Mouse (Mus musculus): ENCODE measurements around the gene Slc38a9. TPM values are rescaled to one million over a fixed set of nuclear protein-coding genes. Genes with fewer than 3 reads are reported as not detected.

The Slc38a9 gene
- total and polyA plus RNA-seq, 3 experiments, result 10.8 to 14.1 TPM; not detected in 1

DNA sequence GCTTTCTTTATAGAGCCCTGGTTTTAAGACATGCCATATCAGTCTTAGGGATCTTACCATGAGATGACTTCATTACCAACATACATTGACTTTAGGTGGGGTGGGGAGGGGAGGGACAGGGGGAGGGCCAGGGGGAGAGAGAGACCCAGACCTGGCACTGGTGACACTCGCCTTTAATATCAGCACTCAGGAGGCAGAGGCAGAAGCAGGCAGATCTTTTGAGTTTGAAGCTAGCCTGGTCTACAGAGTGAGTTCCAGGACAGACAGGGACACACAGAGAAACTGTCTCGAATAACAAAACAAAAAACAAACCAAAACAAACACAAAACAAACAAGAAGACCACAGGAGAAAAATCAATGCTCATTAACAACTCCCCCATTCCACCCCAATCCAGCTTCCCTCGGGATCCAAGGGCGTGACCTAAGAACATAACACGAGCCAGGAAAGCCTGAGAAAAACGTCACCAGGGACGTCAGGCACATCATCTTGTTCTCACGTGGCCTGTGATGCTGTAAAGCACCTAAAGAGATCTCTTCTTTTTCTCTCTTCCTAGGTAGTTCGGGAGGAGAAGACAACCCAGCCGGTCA is 471 bp upstream of the Slc38a9 start:
- Histone ChIP-seq H3K4me1 (ENCODE audit: control insufficient read depth in 1 of 2, insufficient read depth in 2 of 2, low read length in 2 of 2) (peaks cover 2 to 3% of the 10 kb centered on the region in 2 experiments; a peak in 3 of 4 replicates), H3K27me3 (ENCODE audit: control insufficient read depth in 1 of 2, insufficient read depth in 2 of 2, low read length in 2 of 2) (no peaks in the 10 kb centered on the region), H3K27ac (ENCODE audit: control insufficient read depth, low read depth, low read length) (no peak overlapping the region), H3K9ac (ENCODE audit: control insufficient read depth, low read depth, low read length, poor library complexity, severe bottlenecking) (peak overlapping the region; percentile 43), H3K9me3 (replicated peaks; ENCODE audit: insufficient read depth, low read length) (no peaks in the 10 kb centered on the region), H3K4me3 (ENCODE audit: control insufficient read depth in 1 of 2, insufficient read depth in 1 of 2, low read depth in 2 of 2, low read length in 2 of 2) (peak overlapping the region; percentile 67 to 82), H3K79me2 (ENCODE audit: control insufficient read depth, insufficient read depth, low read length, poor library complexity) (peaks cover 7% of the 10 kb centered on the region), H3K36me3 (ENCODE audit: control insufficient read depth in 1 of 2, insufficient read depth in 2 of 2, low read length in 2 of 2) (peaks cover 0 to 9% of the 10 kb centered on the region in 2 experiments; a peak in 2 of 4 replicates)
- TF ChIP-seq TCF12 (IDR thresholded peaks at IDR 0.05; ENCODE audit: low read depth, low read length) (no peak), MYC (IDR thresholded peaks at IDR 0.05; ENCODE audit: low read depth, low read length) (0 out of 2 replicates have a peak, but pooled peaks have one; percentile 54), ETS1 (IDR thresholded peaks at IDR 0.05; ENCODE audit: low read depth, low read length) (peak; percentile 6; the same call in 1 of the 2 replicates), TBP (IDR thresholded peaks at IDR 0.05; ENCODE audit: low read depth, low read length) (no peak), EP300 (IDR thresholded peaks at IDR 0.05; ENCODE audit: low read depth in 1 of 2, low read length in 2 of 2) (0 out of 4 replicates have a peak, but pooled peaks of 1 of the 2 experiments have one; percentile 4), SIN3A (IDR thresholded peaks at IDR 0.05; ENCODE audit: low read length) (no peak), RAD21 (IDR thresholded peaks at IDR 0.05; ENCODE audit: low read depth, low read length) (no peak), MYB (IDR thresholded peaks at IDR 0.05; ENCODE audit: low read depth, low read length) (no peak), MXI1 (IDR thresholded peaks at IDR 0.05; ENCODE audit: low read depth, low read length) (no peak), E2F4 (IDR thresholded peaks at IDR 0.05; ENCODE audit: borderline replicate concordance, low read depth, low read length) (no peak)
- peak; percentile 18 for DNase-seq (ENCODE audit: low read depth, low spot score)

GRCm38 (mm10) chr13:112661687-112662086 is 1.1 kb downstream of the Slc38a9 start:
- Histone ChIP-seq H3K79me2 (ENCODE audit: control insufficient read depth, insufficient read depth, low read length, poor library complexity) (peaks cover 8% of the 10 kb centered on the region), H3K4me3 (ENCODE audit: control insufficient read depth in 1 of 2, insufficient read depth in 1 of 2, low read depth in 2 of 2, low read length in 2 of 2) (peak overlapping the region in 1 of 2 experiments; percentile 95; a peak in 1 of 4 replicates), H3K36me3 (ENCODE audit: control insufficient read depth in 1 of 2, insufficient read depth in 2 of 2, low read length in 2 of 2) (peaks cover 0 to 9% of the 10 kb centered on the region in 2 experiments; a peak in 2 of 4 replicates), H3K9me3 (replicated peaks; ENCODE audit: insufficient read depth, low read length) (no peaks in the 10 kb centered on the region), H3K9ac (ENCODE audit: control insufficient read depth, low read depth, low read length, poor library complexity, severe bottlenecking) (no peak overlapping the region), H3K4me1 (ENCODE audit: control insufficient read depth in 1 of 2, insufficient read depth in 2 of 2, low read length in 2 of 2) (peaks cover 2 to 3% of the 10 kb centered on the region in 2 experiments; a peak in 3 of 4 replicates), H3K27me3 (ENCODE audit: control insufficient read depth in 1 of 2, insufficient read depth in 2 of 2, low read length in 2 of 2) (no peaks in the 10 kb centered on the region), H3K27ac (ENCODE audit: control insufficient read depth, low read depth, low read length) (no peak overlapping the region)
- DNase-seq (ENCODE audit: low read depth, low spot score), result no peak
- TF ChIP-seq CHD1 (IDR thresholded peaks at IDR 0.05; ENCODE audit: low read depth, low read length) (no peak), MAFK (IDR thresholded peaks at IDR 0.05; ENCODE audit: borderline replicate concordance, low read depth, low read length) (0 out of 2 replicates have a peak, but pooled peaks have one; percentile 20)

DNA sequence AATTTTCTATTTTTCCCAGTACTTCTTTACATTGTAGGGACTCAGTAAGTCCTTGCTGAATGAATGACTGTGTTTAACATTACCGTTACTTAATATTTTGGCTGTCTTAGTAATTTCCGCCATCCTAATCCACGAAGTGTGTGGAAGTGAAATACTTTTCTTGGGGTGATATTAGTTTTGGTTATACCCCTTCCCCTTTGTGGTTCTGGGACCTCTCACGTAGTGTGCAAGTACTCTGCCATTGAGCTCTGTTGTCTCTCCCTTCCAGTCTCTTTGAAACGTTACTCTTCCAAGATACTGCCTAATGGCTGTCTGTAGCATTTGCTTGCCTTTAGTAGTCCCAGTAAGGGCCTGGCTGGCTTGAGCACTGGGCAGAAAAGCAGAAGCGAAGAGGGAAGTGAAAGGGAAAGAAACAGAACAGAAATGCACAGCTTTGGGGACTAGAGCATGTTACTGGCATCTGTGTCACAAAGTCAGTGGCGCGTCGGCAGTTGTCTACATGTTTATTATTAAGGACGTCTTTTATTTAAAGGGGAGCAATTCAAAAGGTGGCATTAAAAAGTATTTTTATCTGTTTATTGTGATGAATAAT is 6.0 kb downstream of the Slc38a9 start:
- Histone ChIP-seq H3K4me3 (ENCODE audit: control insufficient read depth in 1 of 2, insufficient read depth in 1 of 2, low read depth in 2 of 2, low read length in 2 of 2) (no peak overlapping the region), H3K9ac (ENCODE audit: control insufficient read depth, low read depth, low read length, poor library complexity, severe bottlenecking) (no peak overlapping the region), H3K27ac (ENCODE audit: control insufficient read depth, low read depth, low read length) (no peak overlapping the region), H3K4me1 (ENCODE audit: control insufficient read depth in 1 of 2, insufficient read depth in 2 of 2, low read length in 2 of 2) (peaks cover 2% of the 10 kb centered on the region in 2 experiments; a peak in 3 of 4 replicates), H3K36me3 (ENCODE audit: control insufficient read depth in 1 of 2, insufficient read depth in 2 of 2, low read length in 2 of 2) (peaks cover 3 to 4% of the 10 kb centered on the region in 2 experiments; a peak in 3 of 4 replicates), H3K9me3 (replicated peaks; ENCODE audit: insufficient read depth, low read length) (no peaks in the 10 kb centered on the region), H3K79me2 (ENCODE audit: control insufficient read depth, insufficient read depth, low read length, poor library complexity) (0 out of 2 replicates have a peak, but pooled peaks cover 3% of the 10 kb centered on the region), H3K27me3 (ENCODE audit: control insufficient read depth in 1 of 2, insufficient read depth in 2 of 2, low read length in 2 of 2) (no peaks in the 10 kb centered on the region)
- peak; percentile 22 for DNase-seq (ENCODE audit: low read depth, low spot score)
- TF ChIP-seq ETS1 (IDR thresholded peaks at IDR 0.05; ENCODE audit: low read depth, low read length), result no peak

Data from MEL (cell line).